Mouse (Mus musculus) liver, embryonic 14 days (tissue): Measurements from ENCODE around the gene Cacna1i. TPM values are rescaled to one million over a fixed set of nuclear protein-coding genes. Genes with fewer than 3 reads are reported as not detected.

Experiments used
- polyA plus RNA-seq: library from polyadenylated mRNA; depleted of rRNA; stranded (reverse); fragments of >200 nt; gene quantifications from 2 replicates; pipeline ENCODE4 v1.2.3, GENCODE M21; 2012; rRNA removed

The Cacna1i gene
- polyA plus RNA-seq: 0.01 TPM in 2 replicates

DNA sequence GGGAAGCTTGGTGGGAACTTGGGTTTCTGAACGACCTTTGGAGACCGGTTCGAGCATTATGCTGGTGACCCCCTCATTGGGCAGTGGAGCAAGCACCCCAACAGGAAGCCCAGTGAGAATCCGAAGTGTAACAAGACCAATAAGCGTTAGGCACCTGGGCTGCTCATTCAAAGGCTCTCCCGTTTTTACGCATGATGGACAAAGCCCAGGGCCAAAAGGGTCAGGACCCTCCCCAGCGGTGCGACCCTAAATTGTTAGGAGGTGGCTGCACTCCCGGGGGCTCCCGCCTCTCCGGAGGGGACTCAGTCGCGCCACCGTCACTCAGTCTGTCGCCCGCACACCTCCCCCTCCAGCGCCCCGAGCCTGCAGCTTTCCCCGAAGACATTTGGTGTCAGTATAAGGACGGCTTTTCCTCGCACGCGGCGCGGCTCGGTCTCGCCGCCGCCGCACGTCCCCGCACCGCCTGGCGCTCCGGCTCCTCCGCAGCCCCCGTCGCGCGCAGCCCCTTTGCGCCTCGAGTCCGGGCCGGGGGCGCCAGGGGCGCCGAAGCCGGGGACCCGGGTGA is at the start of gene Cacna1i:
TSS of gene Cacna1i (plus strand) at position 388 of the 565 bp plus-strand sequence.

DNA sequence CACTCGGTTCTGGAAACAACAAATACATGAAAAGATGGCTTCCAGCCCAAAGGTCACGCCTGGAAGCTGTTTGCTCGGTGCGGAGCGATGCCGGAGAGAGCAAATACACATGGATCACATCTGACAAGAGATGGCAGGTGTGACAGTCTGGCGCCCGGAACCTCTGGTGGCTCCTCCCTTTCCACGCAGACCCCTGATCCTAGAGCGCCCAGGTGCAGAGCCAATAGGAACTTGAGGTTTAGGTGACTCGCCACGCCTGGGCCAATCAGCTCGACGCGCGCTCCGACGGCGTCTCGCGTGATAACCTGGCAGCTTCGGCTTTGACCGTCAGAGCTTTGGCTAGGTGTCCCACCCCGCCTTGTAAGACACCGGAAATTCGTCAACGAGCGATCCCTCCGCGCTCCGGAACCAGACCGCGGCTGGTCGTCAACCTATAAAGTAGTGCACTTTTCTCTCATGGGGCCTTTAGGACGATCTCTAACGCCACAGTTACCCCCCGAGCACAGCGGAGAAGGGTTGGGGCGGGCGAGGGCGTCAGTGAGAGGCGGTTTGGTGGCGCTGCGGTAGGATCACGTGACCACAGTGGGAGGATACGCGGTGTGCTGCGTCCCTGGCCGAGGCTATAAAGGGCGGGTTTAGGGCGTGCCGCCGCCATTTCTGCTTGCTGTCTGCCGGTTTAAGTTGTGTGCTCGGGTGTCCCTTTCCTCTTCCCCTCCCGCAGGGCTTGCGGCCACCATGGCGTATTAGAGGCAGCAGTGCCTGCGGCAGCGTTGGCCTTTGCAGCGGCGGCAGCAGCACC is 32.0 kb upstream of the Cacna1i start, which contains the start of gene Atf4:
TSS of gene Atf4 (plus strand) at position 338 of the 799 bp plus-strand sequence.

DNA sequence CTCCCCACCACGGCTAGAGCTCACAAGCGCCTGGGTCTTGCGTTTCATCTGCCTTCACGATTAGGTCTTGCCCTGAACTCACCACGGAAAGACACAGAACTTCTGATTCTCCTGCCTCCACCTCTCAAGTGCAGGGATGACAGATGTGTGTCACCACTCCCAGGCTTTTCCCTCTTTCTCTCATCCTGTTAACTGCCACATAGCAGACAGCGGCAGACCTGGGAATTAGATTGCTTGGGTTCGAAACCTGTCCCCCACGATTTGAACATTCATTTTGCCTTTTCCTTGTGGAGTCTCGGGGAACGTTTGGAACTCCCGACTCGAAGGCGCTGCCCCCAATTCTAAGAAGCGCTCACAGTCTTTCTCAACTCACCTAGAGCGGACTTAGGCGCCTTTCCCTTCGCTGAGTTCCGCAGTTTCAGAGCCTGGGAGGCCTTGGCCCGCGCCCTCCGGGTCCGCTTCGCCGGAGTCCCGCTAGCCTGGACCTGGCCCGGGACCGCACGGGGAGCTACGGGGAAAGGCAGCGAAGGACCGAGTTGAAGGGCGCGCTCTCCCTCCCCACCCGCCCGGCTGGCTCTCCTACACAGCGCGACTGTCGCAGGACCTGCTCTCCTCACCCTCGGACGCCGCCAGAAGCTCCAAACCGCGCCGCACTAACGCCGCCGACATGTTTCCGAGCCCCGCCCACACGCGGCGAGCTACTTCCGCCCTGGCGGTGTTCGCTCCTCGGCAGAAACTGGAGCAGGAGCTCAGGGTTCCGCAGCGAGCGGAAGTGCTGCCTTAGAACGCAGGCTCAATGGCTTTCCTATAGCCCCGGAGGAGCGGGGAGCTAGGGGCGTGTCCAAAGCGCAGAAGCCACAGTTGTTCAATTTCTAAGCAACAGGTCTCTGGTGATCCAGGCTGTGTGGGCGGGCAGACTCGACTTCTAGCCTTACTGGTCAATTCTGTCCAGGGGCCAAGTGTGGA is 23.1 kb upstream of the Cacna1i start, which contains the start of gene Rps19bp1:
TSS of gene Rps19bp1 (minus strand) at position 706 of the 966 bp plus-strand sequence.

Other genes with a start within 250 kb of the Cacna1i start
- 9.7 and 10.5 TPM in 2 replicates for gene Syngr1, start 195.9 kb upstream of the Cacna1i start, polyA plus RNA-seq
- gene Rpl3, start 195.4 kb upstream of the Cacna1i start, polyA plus RNA-seq: 790 and 855 TPM in 2 replicates
- 11.2 and 11.4 TPM in 2 replicates for gene Tab1, start 154.1 kb upstream of the Cacna1i start, polyA plus RNA-seq
- 0.92 and 0.95 TPM in 2 replicates for gene Mgat3, start 113.5 kb upstream of the Cacna1i start, polyA plus RNA-seq
- 4.7 and 5.6 TPM in 2 replicates for gene Mief1, start 53.2 kb upstream of the Cacna1i start, polyA plus RNA-seq
- not detected in 2 replicates for gene AC140267.1, start 51.4 kb upstream of the Cacna1i start, polyA plus RNA-seq
- gene Atf4, start 32.1 kb upstream of the Cacna1i start, polyA plus RNA-seq: 243 and 248 TPM in 2 replicates
- gene Rps19bp1, start 22.9 kb upstream of the Cacna1i start, polyA plus RNA-seq: 23.9 and 25.3 TPM in 2 replicates